Mouse (Mus musculus): ENCODE measurements around the gene Rassf1.
A peak's percentile ranks its signal among the peaks of the same experiment; 100 is the strongest.

The Rassf1 gene

DNA sequence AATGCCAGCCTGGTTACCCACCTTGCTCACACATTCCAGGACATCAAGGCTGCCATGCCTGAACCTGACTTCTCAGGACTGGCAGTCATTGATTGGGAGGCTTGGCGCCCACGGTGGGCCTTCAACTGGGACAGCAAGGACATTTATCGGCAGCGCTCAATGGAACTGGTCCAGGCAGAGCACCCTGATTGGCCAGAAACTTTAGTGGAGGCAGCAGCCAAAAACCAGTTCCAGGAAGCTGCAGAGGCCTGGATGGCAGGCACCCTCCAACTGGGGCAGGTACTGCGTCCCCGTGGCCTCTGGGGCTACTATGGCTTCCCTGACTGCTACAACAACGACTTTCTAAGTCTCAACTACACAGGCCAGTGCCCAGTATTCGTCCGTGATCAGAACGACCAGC lies 26.5 kb downstream of the Rassf1 start:
- H3K36me3 ChIP-seq (ENCODE audit: control insufficient read depth, insufficient read depth, low read length, poor library complexity, severe bottlenecking), result no peaks in the 10 kb centered on the region
- no peaks in the 10 kb centered on the region for H3K27me3 ChIP-seq (ENCODE audit: control insufficient read depth, insufficient read depth, low read length, poor library complexity, severe bottlenecking)
- DNase-seq (ENCODE audit: low read depth, low spot score), result no peak

DNA sequence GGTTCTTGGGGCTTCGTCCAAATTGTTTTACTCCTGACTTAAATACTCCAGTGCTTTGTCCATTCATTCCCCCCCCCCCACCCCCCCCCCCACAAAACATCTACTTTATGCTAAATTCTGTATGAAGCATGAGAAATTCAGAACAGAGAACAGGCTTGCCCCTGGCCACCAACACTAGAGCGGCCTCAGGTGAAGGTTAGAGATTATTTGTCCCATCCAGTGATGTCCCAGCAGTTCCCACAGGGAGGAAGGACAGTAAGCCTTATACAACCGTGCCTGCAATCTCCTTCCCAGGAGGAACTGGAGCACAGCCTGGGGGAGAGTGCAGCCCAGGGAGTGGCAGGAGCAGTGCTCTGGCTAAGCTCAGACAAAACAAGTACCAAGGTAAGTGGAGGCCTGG lies 27.2 kb downstream of the Rassf1 start, which contains the start of gene Naa80:
Gene Naa80, plus strand, starts transcription at position 301 of the 400 bp plus-strand sequence.
- Histone ChIP-seq H3K36me3 (ENCODE audit: control insufficient read depth, insufficient read depth, low read length, poor library complexity, severe bottlenecking) (no peaks in the 10 kb centered on the region), H3K27me3 (ENCODE audit: control insufficient read depth, insufficient read depth, low read length, poor library complexity, severe bottlenecking) (no peaks in the 10 kb centered on the region)
- DNase-seq (ENCODE audit: low read depth, low spot score), result no peak

GRCm38 (mm10) chr9:107579023-107579900 lies 27.9 kb downstream of the Rassf1 start:
- DNase-seq (ENCODE audit: low read depth, low spot score), result peak; percentile 72
- Histone ChIP-seq H3K36me3 (ENCODE audit: control insufficient read depth, insufficient read depth, low read length, poor library complexity, severe bottlenecking) (no peaks in the 10 kb centered on the region), H3K27me3 (ENCODE audit: control insufficient read depth, insufficient read depth, low read length, poor library complexity, severe bottlenecking) (no peaks in the 10 kb centered on the region)

GRCm38 (mm10) chr9:107580501-107581317 lies 29.4 kb downstream of the Rassf1 start, which contains the start of gene Hyal3:
Gene Hyal3 (plus strand): TSS chr9:107580818.
- H3K27me3 ChIP-seq (ENCODE audit: control insufficient read depth, insufficient read depth, low read length, poor library complexity, severe bottlenecking), result no peaks in the 10 kb centered on the region
- H3K36me3 ChIP-seq (ENCODE audit: control insufficient read depth, insufficient read depth, low read length, poor library complexity, severe bottlenecking), result no peaks in the 10 kb centered on the region
- DNase-seq (ENCODE audit: low read depth, low spot score), result peak; percentile 82

DNA sequence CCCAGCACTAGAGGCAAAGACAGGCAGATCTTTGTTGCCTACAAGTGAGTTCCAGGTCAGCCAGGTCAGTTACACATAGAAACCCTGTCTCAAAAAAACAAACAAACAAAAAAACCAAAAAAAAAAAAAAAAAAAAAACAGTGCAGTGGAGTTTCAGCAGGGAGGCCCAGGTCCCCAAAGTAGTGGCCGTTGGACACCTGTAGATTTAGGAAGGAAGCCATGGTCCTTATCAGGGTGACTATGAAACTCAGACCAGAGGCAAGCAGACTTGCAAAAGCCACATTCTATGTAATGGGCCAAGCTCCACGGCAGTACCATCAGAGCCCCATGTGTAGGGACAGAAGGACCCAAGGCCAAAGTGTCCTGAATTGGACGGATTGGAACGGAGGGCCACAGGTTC lies 30.2 kb downstream of the Rassf1 start:
- Histone ChIP-seq H3K36me3 (ENCODE audit: control insufficient read depth, insufficient read depth, low read length, poor library complexity, severe bottlenecking) (no peaks in the 10 kb centered on the region), H3K27me3 (ENCODE audit: control insufficient read depth, insufficient read depth, low read length, poor library complexity, severe bottlenecking) (no peaks in the 10 kb centered on the region)
- no peak for DNase-seq (ENCODE audit: low read depth, low spot score)

DNA sequence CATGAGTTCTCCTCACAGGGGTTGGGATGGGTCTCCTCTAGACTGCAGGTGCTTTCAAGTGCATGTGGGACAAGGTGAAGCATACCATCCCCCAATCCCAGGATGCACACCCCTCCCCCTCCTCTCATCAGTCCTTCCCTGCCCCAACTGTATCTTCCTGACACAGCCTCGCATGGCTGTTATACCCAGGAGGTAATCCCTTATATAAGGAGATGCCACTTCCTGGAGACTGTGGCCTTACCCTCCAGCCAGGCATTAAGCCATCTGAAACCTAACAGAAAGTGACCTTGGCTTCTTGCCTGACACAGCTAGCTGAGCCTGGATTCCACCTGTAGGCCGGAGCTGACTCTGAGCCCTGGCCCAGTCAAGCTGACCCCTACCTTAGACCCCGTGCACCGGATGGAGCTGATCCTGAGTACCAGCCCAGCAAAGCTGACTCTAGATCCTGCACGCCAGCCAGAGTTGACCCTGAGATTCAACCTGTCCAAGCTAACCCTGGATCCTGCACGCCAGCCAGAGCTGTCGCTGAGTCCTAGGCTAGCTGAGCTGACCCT lies 31.2 kb downstream of the Rassf1 start:
- no peak for DNase-seq (ENCODE audit: low read depth, low spot score)
- H3K27me3 ChIP-seq (ENCODE audit: control insufficient read depth, insufficient read depth, low read length, poor library complexity, severe bottlenecking), result no peaks in the 10 kb centered on the region
- no peaks in the 10 kb centered on the region for H3K36me3 ChIP-seq (ENCODE audit: control insufficient read depth, insufficient read depth, low read length, poor library complexity, severe bottlenecking)

DNA sequence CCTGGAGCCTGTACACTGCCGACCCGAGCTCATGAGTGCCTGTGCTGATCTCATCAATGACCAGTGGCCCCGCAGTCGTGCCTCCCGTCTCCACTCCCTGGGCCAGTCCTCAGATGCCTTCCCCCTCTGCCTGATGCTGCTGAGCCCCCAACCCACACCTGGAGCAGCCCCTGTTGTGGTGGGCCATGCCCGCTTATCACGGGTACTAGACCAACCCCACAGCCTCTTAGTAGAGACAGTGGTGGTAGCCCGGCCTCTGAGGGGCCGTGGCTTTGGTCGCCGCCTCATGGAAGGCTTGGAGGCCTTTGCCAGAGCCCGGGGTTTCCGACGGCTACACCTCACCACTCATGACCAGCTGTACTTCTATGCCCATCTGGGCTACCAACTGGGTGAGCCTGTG lies 31.8 kb downstream of the Rassf1 start:
- Histone ChIP-seq H3K27me3 (ENCODE audit: control insufficient read depth, insufficient read depth, low read length, poor library complexity, severe bottlenecking) (no peaks in the 10 kb centered on the region), H3K36me3 (ENCODE audit: control insufficient read depth, insufficient read depth, low read length, poor library complexity, severe bottlenecking) (no peaks in the 10 kb centered on the region)
- no peak for DNase-seq (ENCODE audit: low read depth, low spot score)

- H3K36me3 ChIP-seq (ENCODE audit: control insufficient read depth, insufficient read depth, low read length, poor library complexity, severe bottlenecking), result peaks cover 6% of the 10 kb centered on the region; the same call in 1 of the 2 replicates
- no peaks in the 10 kb centered on the region for H3K27me3 ChIP-seq (ENCODE audit: control insufficient read depth, insufficient read depth, low read length, poor library complexity, severe bottlenecking)
- no peak for DNase-seq (ENCODE audit: low read depth, low spot score)
Observed at GRCm38 (mm10) chr9:107586504-107586903, 35.1 kb downstream of the Rassf1 start.

- Histone ChIP-seq H3K36me3 (ENCODE audit: control insufficient read depth, insufficient read depth, low read length, poor library complexity, severe bottlenecking) (peaks cover 8% of the 10 kb centered on the region), H3K27me3 (ENCODE audit: control insufficient read depth, insufficient read depth, low read length, poor library complexity, severe bottlenecking) (no peaks in the 10 kb centered on the region)
- peak; percentile 99 for DNase-seq (ENCODE audit: low read depth, low spot score)
Observed at GRCm38 (mm10) chr9:107586974-107587832, 35.8 kb downstream of the Rassf1 start, which contains the start of gene Ifrd2. Gene Ifrd2 (plus strand): TSS chr9:107587642.

DNA sequence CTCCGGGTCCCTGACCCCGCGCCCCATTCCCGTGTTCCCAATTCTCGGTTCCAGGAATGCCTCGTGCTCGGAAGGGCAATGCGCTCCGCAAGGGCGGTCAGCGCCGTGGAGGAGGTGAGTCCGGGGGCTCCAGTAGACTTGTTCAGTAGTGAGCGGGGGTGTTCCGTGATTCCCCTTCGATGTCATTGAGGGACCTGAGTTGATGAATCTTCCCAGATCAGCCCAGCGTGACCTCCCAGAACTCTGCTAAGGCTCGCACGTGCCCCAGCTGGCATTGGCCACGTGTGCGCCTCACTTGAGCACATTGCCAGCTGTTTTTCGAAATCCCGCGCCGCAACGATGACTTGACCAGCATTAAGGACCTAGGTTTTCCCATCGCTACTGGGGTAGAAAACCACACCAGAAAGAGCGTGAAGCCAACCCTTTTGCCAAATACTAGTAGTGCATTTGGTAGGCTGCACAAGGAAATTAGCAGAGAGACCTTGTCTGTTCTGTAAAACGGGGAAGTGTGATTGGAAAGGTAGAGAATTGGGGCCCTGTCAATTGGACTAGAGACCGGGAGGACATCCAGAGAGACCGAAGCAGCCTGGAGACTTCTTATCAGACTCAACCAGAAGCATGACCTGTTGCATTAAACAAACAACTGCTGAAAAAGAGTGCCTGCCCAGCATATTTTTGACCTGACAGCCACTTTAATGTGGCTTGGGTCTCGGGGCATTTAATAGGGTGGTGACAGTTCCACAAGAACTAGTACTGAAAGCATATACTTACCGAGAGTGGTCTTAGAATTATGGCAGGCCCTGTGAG lies 36.7 kb downstream of the Rassf1 start:
- H3K36me3 ChIP-seq (ENCODE audit: control insufficient read depth, insufficient read depth, low read length, poor library complexity, severe bottlenecking), result peaks cover 8% of the 10 kb centered on the region
- H3K27me3 ChIP-seq (ENCODE audit: control insufficient read depth, insufficient read depth, low read length, poor library complexity, severe bottlenecking), result no peaks in the 10 kb centered on the region
- no peak for DNase-seq (ENCODE audit: low read depth, low spot score)

GRCm38 (mm10) chr9:107590058-107590772 lies 38.9 kb downstream of the Rassf1 start:
- H3K36me3 ChIP-seq (ENCODE audit: control insufficient read depth, insufficient read depth, low read length, poor library complexity, severe bottlenecking), result peaks cover 11% of the 10 kb centered on the region
- DNase-seq (ENCODE audit: low read depth, low spot score), result no peak
- no peaks in the 10 kb centered on the region for H3K27me3 ChIP-seq (ENCODE audit: control insufficient read depth, insufficient read depth, low read length, poor library complexity, severe bottlenecking)

DNA sequence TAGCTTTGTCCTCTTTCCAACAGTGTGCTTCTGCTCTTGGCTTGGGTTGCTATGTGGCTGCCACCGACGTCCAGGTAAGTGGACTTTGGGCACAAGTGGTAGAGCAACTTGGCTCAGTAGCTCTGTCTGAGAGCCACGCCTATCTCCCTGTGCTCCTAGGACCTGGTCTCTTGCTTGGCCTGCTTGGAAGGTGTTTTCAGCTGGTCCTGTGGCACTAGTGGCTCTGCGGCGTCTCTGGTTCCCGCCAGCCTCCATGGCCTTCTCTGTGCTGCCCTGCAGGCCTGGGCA lies 39.4 kb downstream of the Rassf1 start:
- Histone ChIP-seq H3K27me3 (ENCODE audit: control insufficient read depth, insufficient read depth, low read length, poor library complexity, severe bottlenecking) (no peaks in the 10 kb centered on the region), H3K36me3 (ENCODE audit: control insufficient read depth, insufficient read depth, low read length, poor library complexity, severe bottlenecking) (peaks cover 11% of the 10 kb centered on the region)

More for the DNA sequence above, 39.4 kb downstream of the Rassf1 start:
- DNase-seq (ENCODE audit: low read depth, low spot score), result no peak

Measured in splenic B cell, adult 2 months (primary cell).